Mouse (Mus musculus) cerebellum, adult 2 months (tissue): ENCODE results near the gene Pnpla5.

ENCODE experiments used
- CTCF ChIP-seq: fragments of 200-500 bp; IDR thresholded peaks from 2 replicates; pipeline ENCODE4 v1.5.1; 2011; ENCODE audit warnings: low read depth, mild to moderate bottlenecking, control low read depth, low read length, moderate library complexity, borderline replicate concordance; ENCODE audit not compliant: insufficient read depth
- POLR2A ChIP-seq: fragments of 200-500 bp; IDR thresholded peaks from 2 replicates; pipeline ENCODE4 v1.6.1; 2011; ENCODE audit warnings: low read length, control low read depth, borderline replicate concordance; ENCODE audit not compliant: insufficient read depth

DNA sequence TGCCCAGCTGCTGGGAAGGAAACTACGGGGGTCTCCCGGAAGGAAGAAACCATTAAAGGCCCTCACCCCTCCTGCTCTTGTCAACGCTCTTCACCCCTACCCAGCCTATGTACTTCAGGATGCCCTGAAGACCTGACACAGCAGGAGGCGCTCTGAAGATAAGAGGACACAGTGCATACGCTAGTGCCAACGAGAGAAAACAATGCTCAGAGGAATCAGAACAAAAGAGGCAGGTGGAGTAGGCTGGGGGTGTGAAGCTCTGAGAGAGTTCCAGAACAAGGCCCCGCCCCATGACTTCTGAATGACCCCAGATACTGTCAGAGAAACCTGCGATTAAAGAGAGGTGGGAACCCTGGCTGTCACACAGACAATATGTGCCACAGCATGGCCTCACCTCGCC lies 36.2 kb downstream of the Pnpla5 start:
- TF ChIP-seq POLR2A (no peak), CTCF (no peak)
